Comparison of ENCODE assay signal across 8 mouse cellular contexts in the genomic region with DNA sequence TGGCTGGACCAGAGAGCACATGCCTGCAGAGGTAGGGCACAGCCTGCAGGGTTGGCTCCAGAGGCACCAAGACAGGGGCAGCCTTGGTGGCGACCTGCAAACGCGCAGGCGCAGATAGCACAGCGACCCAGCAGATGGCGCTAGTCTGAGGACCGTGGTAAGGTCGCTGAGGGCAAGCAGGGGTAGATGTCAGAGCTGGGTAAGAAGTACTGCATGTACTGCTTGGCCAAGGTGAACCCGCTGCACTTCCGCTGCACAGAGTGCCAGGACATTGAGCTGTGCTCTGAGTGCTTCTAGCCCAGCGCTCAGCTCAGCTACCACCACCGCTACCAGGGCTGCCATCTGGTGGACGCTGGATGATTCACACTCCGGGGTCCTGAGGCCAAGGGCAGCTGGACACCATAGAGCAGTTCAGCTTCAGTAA.
DNase-seq lines count a peak whose midpoint lies in the region; ATAC-seq lines count a peak whose summit lies in the region.
"Not testable (repeated sequence)": the region's sequence is repeated elsewhere in the genome, so short reads cannot be mapped to it uniquely, and the experiment has no call there.

No protein-coding gene starts in this region.

- not testable (repeated sequence) for H3K9ac ChIP-seq in intestine, embryonic 16.5 days (ENCODE audit: low read depth, low read length)

- H3K9me3 ChIP-seq in intestine, embryonic 16.5 days (ENCODE audit: control insufficient read depth, low read length); midbrain, embryonic 10.5 days (replicated peaks): not testable (repeated sequence)

- peak overlapping the region; percentile 50 for H3K4me2 ChIP-seq in intestine, embryonic 16.5 days (ENCODE audit: low read depth, low read length)

- H3K27me3 ChIP-seq in intestine, embryonic 16.5 days (replicated peaks; ENCODE audit: control insufficient read depth, insufficient read depth, low read length); midbrain, embryonic 10.5 days (ENCODE audit: low read depth, poor library complexity, severe bottlenecking): not testable (repeated sequence)

- not testable (repeated sequence) for H3K27ac ChIP-seq in intestine, embryonic 16.5 days (ENCODE audit: low read length); midbrain, embryonic 10.5 days (replicated peaks)

- peak; percentile 76 for DNase-seq in adrenal gland, adult 8-10 months
- peak; percentile 77 for DNase-seq in embryo, embryonic 9.5 days (ENCODE audit: extremely low spot score)
- DNase-seq in gastrocnemius, postnatal 4 days (ENCODE audit: low spot score in 2 of 2), result peak; percentile 46 to 63
- DNase-seq in left cerebral cortex, postnatal 25 days (ENCODE audit: low spot score in 2 of 2), result peak; percentile 64 to 68
- DNase-seq in midbrain, embryonic 10.5 days (ENCODE audit: low spot score), result peak; percentile 85
- peak; percentile 34 to 52 for DNase-seq in right cerebral cortex, postnatal 36 days (ENCODE audit: low spot score in 2 of 2)
- DNase-seq in yolk sac, embryonic 10.5 days (ENCODE audit: low spot score), result peak; percentile 54

- H3K36me3 ChIP-seq in intestine, embryonic 16.5 days (ENCODE audit: control insufficient read depth, insufficient read depth, low read length); midbrain, embryonic 10.5 days: not testable (repeated sequence)

- 4% methylated on average over 14 of the region's 14 CpGs for WGBS in intestine, embryonic 16.5 days
- 2% methylated on average over 14 of the region's 14 CpGs for WGBS in midbrain, embryonic 10.5 days

- H3K4me3 ChIP-seq in intestine, embryonic 16.5 days (ENCODE audit: low read length), result peak overlapping the region; percentile 27
- peak overlapping the region; percentile 50 for H3K4me3 ChIP-seq in midbrain, embryonic 10.5 days

- intact Hi-C loops in left cerebral cortex, postnatal 25 days (cut with DNase I), result loop anchor here (5.0 kb wide), 1 partner anchor 95 kb away; no protein-coding TSS in a partner anchor

- ATAC-seq in intestine, embryonic 16.5 days, result peak; percentile 88

- H3K4me1 ChIP-seq in intestine, embryonic 16.5 days (ENCODE audit: control insufficient read depth, insufficient read depth, low read length); midbrain, embryonic 10.5 days: not testable (repeated sequence)
